Mouse (Mus musculus) intestine, postnatal 0 days (tissue): Measurements from ENCODE around the gene Lgals7. TPM values are rescaled to one million over a fixed set of nuclear protein-coding genes. Genes with fewer than 3 reads are reported as not detected.
"Not testable (repeated sequence)": the region's sequence is repeated elsewhere in the genome, so short reads cannot be mapped to it uniquely, and the experiment has no call there.

Experiments
- ATAC-seq: fragments of 200-750 bp; cut with Nextera tagmentation; 2 replicates; pipeline ENCODE4 v1.8.0; 2017; ENCODE audit warnings: mild to moderate bottlenecking, moderate TSS enrichment, moderate library complexity
- H3K27ac ChIP-seq: fragments of 300-500 bp; sonication (generic); 2 replicates; pipeline ENCODE4 v1.5.1; 2014; ENCODE audit warnings: mild to moderate bottlenecking, low read depth, low read length, moderate library complexity
- H3K27me3 ChIP-seq: fragments of 300-500 bp; sonication (generic); replicated peaks from 2 replicates; pipeline ENCODE4 v1.6.1; 2014; ENCODE audit warnings: low read length, mixed read lengths; ENCODE audit not compliant: control insufficient read depth, insufficient read depth
- H3K36me3 ChIP-seq: fragments of 300-500 bp; sonication (generic); 2 replicates; pipeline ENCODE4 v1.6.1; 2014; ENCODE audit warnings: mild to moderate bottlenecking, moderate library complexity; ENCODE audit not compliant: control insufficient read depth, insufficient read depth
- H3K4me1 ChIP-seq: fragments of 300-500 bp; sonication (generic); replicated peaks from 2 replicates; pipeline ENCODE4 v1.6.1; 2014; ENCODE audit warnings: antibody characterized with exemption, low read length, mixed read lengths; ENCODE audit not compliant: control insufficient read depth, insufficient read depth
- H3K4me2 ChIP-seq: fragments of 300-500 bp; sonication (generic); replicated peaks from 2 replicates; pipeline ENCODE4 v1.6.1; 2014; ENCODE audit warnings: low read depth, mild to moderate bottlenecking, moderate library complexity
- H3K4me3 ChIP-seq: fragments of 300-500 bp; sonication (generic); 2 replicates; pipeline ENCODE4 v1.5.1; 2014; ENCODE audit warnings: low read depth, low read length
- H3K9ac ChIP-seq: fragments of 300-500 bp; sonication (generic); 2 replicates; pipeline ENCODE4 v1.6.1; 2014; ENCODE audit warnings: mild to moderate bottlenecking, low read depth, low read length
- H3K9me3 ChIP-seq: fragments of 300-500 bp; sonication (generic); 2 replicates; pipeline ENCODE4 v1.6.1; 2016; ENCODE audit warnings: mixed run types; ENCODE audit not compliant: control insufficient read depth
- CTCF ChIP-seq: sonication (generic); IDR thresholded peaks from 2 replicates; pipeline ENCODE4 v1.5.1; 2016; ENCODE audit warnings: low read depth, mild to moderate bottlenecking, control low read depth, antibody characterized with exemption, moderate library complexity
- WGBS: fragments of 180-500 bp; shearing (Covaris S2); extraction: QIAGEN DNeasy Blood & Tissue Kit; methylation state at CpG from one replicate; pipeline ENCODE4 v1.1.7; 2014; 5-methylcytosine and 5-hydroxymethylcytosine counted together
- polyA plus RNA-seq: library from polyadenylated mRNA; unstranded; fragments of >200 nt; fragmentation: Nextera tagmentation; extraction: Ambion mirVana; gene quantifications from 2 replicates; pipeline ENCODE4 v1.2.1, GENCODE M21; 2015

The Lgals7 gene
- polyA plus RNA-seq, 1 experiment from 2014 or later, result 2.0 TPM

GRCm38 (mm10) chr7:28866769-28867507 lies 3.3 kb downstream of the Lgals7 start:
- TF ChIP-seq CTCF, result no peak
- Histone ChIP-seq H3K4me1 (0 out of 2 replicates have a peak, but pooled peaks cover 2% of the 10 kb centered on the region), H3K27ac (0 out of 2 replicates have a peak overlapping the region, but pooled peaks have one; percentile 5), H3K4me3 (no peak overlapping the region), H3K9ac (no peak overlapping the region), H3K36me3 (no peaks in the 10 kb centered on the region), H3K9me3 (no peaks in the 10 kb centered on the region), H3K4me2 (peak overlapping the region; percentile 66), H3K27me3 (no peaks in the 10 kb centered on the region)
- ATAC-seq, result peak; percentile 23
- 84% methylated on average over 28 of the region's 28 CpGs for WGBS

- Histone ChIP-seq H3K4me2 (peak overlapping the region; percentile 66), H3K4me3 (peak overlapping the region; percentile 26), H3K27ac (0 out of 2 replicates have a peak overlapping the region, but pooled peaks have one; percentile 5)
- H3K27me3 ChIP-seq, H3K36me3 ChIP-seq, H3K4me1 ChIP-seq, H3K9ac ChIP-seq, H3K9me3 ChIP-seq: not testable (repeated sequence)
- TF ChIP-seq CTCF, result peak; percentile 86
- WGBS, result 21% methylated on average over 23 of the region's 23 CpGs
- ATAC-seq, result peak; percentile 68
These were observed 4.1 kb downstream of the Lgals7 start for GRCm38 (mm10) chr7:28867508-28868340.

GRCm38 (mm10) chr7:28870901-28871664 lies 7.4 kb downstream of the Lgals7 start:
- 74% methylated on average over 24 of the region's 24 CpGs for WGBS
- TF ChIP-seq CTCF, result no peak
- Histone ChIP-seq H3K9ac (no peak overlapping the region), H3K27me3 (no peaks in the 10 kb centered on the region), H3K4me2 (no peak overlapping the region), H3K4me3 (no peak overlapping the region), H3K4me1 (no peaks in the 10 kb centered on the region), H3K36me3 (no peaks in the 10 kb centered on the region), H3K9me3 (no peaks in the 10 kb centered on the region), H3K27ac (no peak overlapping the region)
- ATAC-seq, result no peak

- Histone ChIP-seq H3K4me3 (no peak overlapping the region), H3K36me3 (no peaks in the 10 kb centered on the region), H3K4me1 (no peaks in the 10 kb centered on the region), H3K9me3 (no peaks in the 10 kb centered on the region), H3K4me2 (no peak overlapping the region), H3K27me3 (no peaks in the 10 kb centered on the region), H3K9ac (no peak overlapping the region), H3K27ac (no peak overlapping the region)
- no peak for ATAC-seq
- WGBS, result 49% methylated on average over 2 of the region's 2 CpGs
- TF ChIP-seq CTCF, result no peak
These were observed 10.9 kb downstream of the Lgals7 start for GRCm38 (mm10) chr7:28874565-28874964.

GRCm38 (mm10) chr7:28876099-28876498 lies 12.4 kb downstream of the Lgals7 start:
- WGBS, result 78% methylated on average over 4 of the region's 4 CpGs
- Histone ChIP-seq H3K9ac (no peak overlapping the region), H3K36me3 (no peaks in the 10 kb centered on the region), H3K4me2 (no peak overlapping the region), H3K27me3 (no peaks in the 10 kb centered on the region), H3K4me1 (no peaks in the 10 kb centered on the region), H3K27ac (no peak overlapping the region), H3K9me3 (no peaks in the 10 kb centered on the region), H3K4me3 (no peak overlapping the region)
- no peak for TF ChIP-seq CTCF
- ATAC-seq, result no peak

- no peaks in the 10 kb centered on the region for H3K27me3 ChIP-seq
- no peaks in the 10 kb centered on the region for H3K4me1 ChIP-seq
- H3K9ac ChIP-seq, result no peak overlapping the region
- no peaks in the 10 kb centered on the region for H3K36me3 ChIP-seq
- no peaks in the 10 kb centered on the region for H3K9me3 ChIP-seq
- H3K4me3 ChIP-seq, result no peak overlapping the region
- no peak for ATAC-seq
- no peak overlapping the region for H3K27ac ChIP-seq
- 84% methylated on average over 7 of the region's 7 CpGs for WGBS
- no peak for TF ChIP-seq CTCF
- no peak overlapping the region for H3K4me2 ChIP-seq
These were observed 13.5 kb downstream of the Lgals7 start for GRCm38 (mm10) chr7:28877155-28877554.
